Mouse (Mus musculus) MEL (cell line): ENCODE data around the gene Procr. TPM values are rescaled to one million over a fixed set of nuclear protein-coding genes. Genes with fewer than 3 reads are reported as not detected.

Experiments used
- DNase-seq: peaks from one replicate; pipeline ENCODE4 v3.0.0; 2011; ENCODE audit warnings: low read depth, low spot score
- H3K27ac ChIP-seq: 2 replicates; pipeline ENCODE4 v1.5.1; 2012; ENCODE audit warnings: low read depth, mild to moderate bottlenecking, control low read depth, low read length, moderate library complexity; ENCODE audit not compliant: control insufficient read depth
- H3K27me3 ChIP-seq, 2 experiments: fragments of 150-350 bp in 1 of 2; sonication (generic) in 1 of 2; 2 replicates each; pipeline ENCODE4 v1.6.1; 2012; ENCODE audit warnings: low read length in 2 of 2, mild to moderate bottlenecking in 2 of 2, improper control_type of control experiment in 1 of 2, moderate library complexity in 1 of 2; ENCODE audit not compliant: insufficient read depth in 2 of 2, control insufficient read depth in 1 of 2
- H3K36me3 ChIP-seq, 2 experiments: 2 replicates each; pipeline ENCODE4 v1.6.1; 2012 to 2014; ENCODE audit warnings: low read length in 2 of 2, improper control_type of control experiment in 1 of 2, inconsistent platforms in 1 of 2, mild to moderate bottlenecking in 1 of 2; ENCODE audit not compliant: insufficient read depth in 2 of 2, control insufficient read depth in 1 of 2
- H3K4me1 ChIP-seq, 2 experiments: fragments of 150-350 bp in 1 of 2; sonication (generic) in 1 of 2; 2 replicates each; pipeline ENCODE4 v1.6.1; 2012; ENCODE audit warnings: low read length in 2 of 2, improper control_type of control experiment in 1 of 2, mild to moderate bottlenecking in 1 of 2; ENCODE audit not compliant: insufficient read depth in 2 of 2, control insufficient read depth in 1 of 2
- H3K4me3 ChIP-seq, 2 experiments: fragments of 150-350 bp in 1 of 2; sonication (generic) in 1 of 2; 2 replicates each; pipeline ENCODE4 v1.5.1; 2012; ENCODE audit warnings: low read depth in 2 of 2, low read length in 2 of 2, mild to moderate bottlenecking in 2 of 2, moderate library complexity in 2 of 2, control low read depth in 1 of 2, improper control_type of control experiment in 1 of 2; ENCODE audit not compliant: control insufficient read depth in 1 of 2, insufficient read depth in 1 of 2
- H3K79me2 ChIP-seq: 2 replicates; pipeline ENCODE4 v1.6.1; 2012; ENCODE audit warnings: mild to moderate bottlenecking, low read length, moderate library complexity; ENCODE audit not compliant: control insufficient read depth, poor library complexity, insufficient read depth
- H3K9ac ChIP-seq: 2 replicates; pipeline ENCODE4 v1.6.1; 2012; ENCODE audit warnings: low read depth, mild to moderate bottlenecking, control low read depth, low read length, moderate library complexity; ENCODE audit not compliant: control insufficient read depth, poor library complexity, severe bottlenecking
- H3K9me3 ChIP-seq: fragments of 150-350 bp; sonication (generic); replicated peaks from 2 replicates; pipeline ENCODE4 v1.6.1; 2012; ENCODE audit warnings: mild to moderate bottlenecking, low read length, improper control_type of control experiment, moderate library complexity; ENCODE audit not compliant: insufficient read depth
- CHD1 ChIP-seq: IDR thresholded peaks from 2 replicates; pipeline ENCODE4 v1.6.1; 2012; ENCODE audit warnings: low read depth, mild to moderate bottlenecking, inconsistent platforms, low read length, improper control_type of control experiment
- ELF1 ChIP-seq: IDR thresholded peaks from 2 replicates; pipeline ENCODE4 v1.6.1; 2014; ENCODE audit warnings: low read depth, mild to moderate bottlenecking, inconsistent platforms, low read length, improper control_type of control experiment, moderate library complexity
- EP300 ChIP-seq, 2 experiments: IDR thresholded peaks; 2 replicates each; pipeline ENCODE4 v1.6.1; 2011; ENCODE audit warnings: improper control_type of control experiment in 2 of 2, low read length in 2 of 2, low read depth in 1 of 2, mild to moderate bottlenecking in 1 of 2
- ETS1 ChIP-seq: IDR thresholded peaks from 2 replicates; pipeline ENCODE4 v1.6.1; 2012; ENCODE audit warnings: low read depth, mild to moderate bottlenecking, inconsistent platforms, low read length, improper control_type of control experiment, moderate library complexity
- GABPA ChIP-seq: IDR thresholded peaks from 2 replicates; pipeline ENCODE4 v1.6.1; 2012; ENCODE audit warnings: low read depth, mild to moderate bottlenecking, inconsistent platforms, low read length, improper control_type of control experiment, moderate library complexity
- GATA1 ChIP-seq: IDR thresholded peaks from 2 replicates; pipeline ENCODE4 v1.6.1; 2011; ENCODE audit warnings: low read depth, low read length, improper control_type of control experiment
- JUND ChIP-seq: IDR thresholded peaks from 2 replicates; pipeline ENCODE4 v1.6.1; 2011; ENCODE audit warnings: low read depth, mild to moderate bottlenecking, improper control_type of control experiment, low read length
- MAFK ChIP-seq: IDR thresholded peaks from 2 replicates; pipeline ENCODE4 v1.6.1; 2011; ENCODE audit warnings: low read depth, mild to moderate bottlenecking, low read length, improper control_type of control experiment, borderline replicate concordance
- MAZ ChIP-seq: IDR thresholded peaks from 2 replicates; pipeline ENCODE4 v1.6.1; 2012; ENCODE audit warnings: low read depth, mild to moderate bottlenecking, inconsistent platforms, low read length, improper control_type of control experiment
- MEF2A ChIP-seq: IDR thresholded peaks from 2 replicates; pipeline ENCODE4 v1.6.1; 2014; ENCODE audit warnings: low read depth, mild to moderate bottlenecking, inconsistent platforms, low read length, improper control_type of control experiment; ENCODE audit not compliant: poor library complexity, insufficient replicate concordance, severe bottlenecking; ENCODE audit errors: extremely low read depth
- MYB ChIP-seq: IDR thresholded peaks from 2 replicates; pipeline ENCODE4 v1.6.1; 2011; ENCODE audit warnings: mild to moderate bottlenecking, low read depth, low read length, improper control_type of control experiment
- MYC ChIP-seq: IDR thresholded peaks from 2 replicates; pipeline ENCODE4 v1.6.1; 2011; ENCODE audit warnings: low read depth, mild to moderate bottlenecking, low read length, improper control_type of control experiment, moderate library complexity
- NELFE ChIP-seq: IDR thresholded peaks from 2 replicates; pipeline ENCODE4 v1.6.1; 2011; ENCODE audit warnings: low read depth, low read length, improper control_type of control experiment
- POLR2A ChIP-seq, 2 experiments: IDR thresholded peaks; 2 replicates each; pipeline ENCODE4 v1.6.1; 2011 to 2012; ENCODE audit warnings: low read length in 2 of 2, mild to moderate bottlenecking in 2 of 2, control low read depth in 1 of 2, improper control_type of control experiment in 1 of 2, low read depth in 1 of 2, moderate library complexity in 1 of 2; ENCODE audit not compliant: control insufficient read depth in 1 of 2, insufficient read depth in 1 of 2, poor library complexity in 1 of 2
- POLR2AphosphoS2 ChIP-seq: IDR thresholded peaks from 2 replicates; pipeline ENCODE4 v1.6.1; 2011; ENCODE audit warnings: low read length, improper control_type of control experiment
- POLR2AphosphoS5 ChIP-seq: IDR thresholded peaks from 2 replicates; pipeline ENCODE4 v1.6.1; 2012; ENCODE audit warnings: low read depth, borderline replicate concordance, mild to moderate bottlenecking, inconsistent platforms, low read length, moderate library complexity, mixed read lengths
- SIN3A ChIP-seq: IDR thresholded peaks from 2 replicates; pipeline ENCODE4 v1.6.1; 2012; ENCODE audit warnings: low read length, improper control_type of control experiment, inconsistent platforms
- SMC3 ChIP-seq: IDR thresholded peaks from 2 replicates; pipeline ENCODE4 v1.6.1; 2011; ENCODE audit warnings: low read depth, low read length, improper control_type of control experiment
- TAL1 ChIP-seq: IDR thresholded peaks from 2 replicates; pipeline ENCODE4 v1.6.1; 2012; ENCODE audit warnings: mild to moderate bottlenecking, inconsistent platforms, low read length, moderate library complexity, mixed read lengths
- TCF12 ChIP-seq: IDR thresholded peaks from 2 replicates; pipeline ENCODE4 v1.6.1; 2014; ENCODE audit warnings: low read depth, mild to moderate bottlenecking, inconsistent platforms, low read length, improper control_type of control experiment, moderate library complexity
- USF2 ChIP-seq, 2 experiments: IDR thresholded peaks; 2 replicates each; pipeline ENCODE4 v1.6.1; 2011 to 2012; ENCODE audit warnings: improper control_type of control experiment in 2 of 2, low read length in 2 of 2, borderline replicate concordance in 1 of 2, inconsistent platforms in 1 of 2, low read depth in 1 of 2, mild to moderate bottlenecking in 1 of 2; ENCODE audit not compliant: insufficient read depth in 1 of 2
- ZKSCAN1 ChIP-seq: IDR thresholded peaks from 2 replicates; pipeline ENCODE4 v1.6.1; 2012; ENCODE audit warnings: low read depth, mild to moderate bottlenecking, inconsistent platforms, low read length, improper control_type of control experiment, moderate library complexity
- ZMIZ1 ChIP-seq: IDR thresholded peaks from 2 replicates; pipeline ENCODE4 v1.6.1; 2012; ENCODE audit warnings: low read depth, mild to moderate bottlenecking, inconsistent platforms, low read length, improper control_type of control experiment, moderate library complexity
- polyA plus RNA-seq, 2 experiments: library from polyadenylated mRNA; stranded (reverse) in 1 of 2; unstranded in 1 of 2; fragments of >175 nt in 1 of 2; fragments of >200 nt in 1 of 2; gene quantifications; 2 replicates each; pipeline versions ENCODE4 v1.2.1 to v1.2.4; 2012; ENCODE audit warnings: low replicate concordance in 2 of 2, low read depth in 1 of 2; ENCODE audit not compliant: insufficient read length in 2 of 2, insufficient read depth in 1 of 2, missing spikeins in 1 of 2
- total RNA-seq: library from RNA; depleted of rRNA; stranded (reverse); fragments of 300-350 nt; gene quantifications from 2 replicates; pipeline ENCODE4 v1.2.3, GENCODE M21; 2012

Gene Procr
- total and polyA plus RNA-seq, 3 experiments: 0.15 TPM; not detected in 2

- Histone ChIP-seq H3K79me2 (no peaks in the 10 kb centered on the region), H3K9me3 (no peaks in the 10 kb centered on the region), H3K27me3 (no peaks in the 10 kb centered on the region), H3K9ac (no peak overlapping the region), H3K27ac (no peak overlapping the region), H3K4me3 (no peak overlapping the region), H3K36me3 (no peaks in the 10 kb centered on the region; a peak in 3 of 4 replicates), H3K4me1 (peaks cover 0 to 6% of the 10 kb centered on the region in 2 experiments; a peak in 2 of 4 replicates)
- no peak for DNase-seq
- TF ChIP-seq SIN3A: no peak
- no peak for TF ChIP-seq ZMIZ1
- no peak for TF ChIP-seq GABPA
- TF ChIP-seq POLR2A (IDR thresholded peaks at IDR 0.05; ENCODE audit: control insufficient read depth in 1 of 2, insufficient read depth in 1 of 2, low read depth in 1 of 2, low read length in 2 of 2, poor library complexity in 1 of 2): no peak
- TF ChIP-seq USF2 (IDR thresholded peaks at IDR 0.05; ENCODE audit: borderline replicate concordance in 1 of 2, insufficient read depth in 1 of 2, low read depth in 1 of 2, low read length in 2 of 2): no peak
- no peak for TF ChIP-seq NELFE
- TF ChIP-seq TCF12: no peak
- TF ChIP-seq, all 39 proteins: peak for 0
Observed at GRCm38 (mm10) chr2:155724036-155724435, 26.9 kb upstream of the Procr start.

GRCm38 (mm10) chr2:155724526-155724925 is 26.4 kb upstream of the Procr start:
- no peak overlapping the region for H3K9ac ChIP-seq
- no peak overlapping the region for H3K4me3 ChIP-seq
- H3K27me3 ChIP-seq: no peaks in the 10 kb centered on the region
- H3K4me1 ChIP-seq: peaks cover 0 to 6% of the 10 kb centered on the region in 2 experiments; a peak in 2 of 4 replicates
- no peak for DNase-seq
- TF ChIP-seq CHD1 (no peak), ETS1 (no peak), MEF2A (no peak), JUND (no peak), USF2 (IDR thresholded peaks at IDR 0.05; ENCODE audit: borderline replicate concordance in 1 of 2, insufficient read depth in 1 of 2, low read depth in 1 of 2, low read length in 2 of 2) (no peak), EP300 (IDR thresholded peaks at IDR 0.05; ENCODE audit: low read depth in 1 of 2, low read length in 2 of 2) (no peak), TAL1 (no peak), POLR2AphosphoS2 (no peak), GABPA (no peak), MAFK (no peak), SMC3 (no peak), MYB (no peak), ZKSCAN1 (no peak), POLR2AphosphoS5 (no peak), MAZ (no peak), ELF1 (no peak), MYC (no peak), GATA1 (no peak)
- no peak overlapping the region for H3K27ac ChIP-seq
- H3K79me2 ChIP-seq: no peaks in the 10 kb centered on the region
- no peaks in the 10 kb centered on the region for H3K9me3 ChIP-seq
- H3K36me3 ChIP-seq: no peaks in the 10 kb centered on the region; a peak in 3 of 4 replicates
